Mouse (Mus musculus): Measurements from ENCODE around the gene Clptm1. TPM values are rescaled to one million over a fixed set of nuclear protein-coding genes. Genes with fewer than 3 reads are reported as not detected.

Clptm1 gene
- 10 to 100 TPM; 50.7 to 55.8 TPM for total RNA-seq (2023)

DNA sequence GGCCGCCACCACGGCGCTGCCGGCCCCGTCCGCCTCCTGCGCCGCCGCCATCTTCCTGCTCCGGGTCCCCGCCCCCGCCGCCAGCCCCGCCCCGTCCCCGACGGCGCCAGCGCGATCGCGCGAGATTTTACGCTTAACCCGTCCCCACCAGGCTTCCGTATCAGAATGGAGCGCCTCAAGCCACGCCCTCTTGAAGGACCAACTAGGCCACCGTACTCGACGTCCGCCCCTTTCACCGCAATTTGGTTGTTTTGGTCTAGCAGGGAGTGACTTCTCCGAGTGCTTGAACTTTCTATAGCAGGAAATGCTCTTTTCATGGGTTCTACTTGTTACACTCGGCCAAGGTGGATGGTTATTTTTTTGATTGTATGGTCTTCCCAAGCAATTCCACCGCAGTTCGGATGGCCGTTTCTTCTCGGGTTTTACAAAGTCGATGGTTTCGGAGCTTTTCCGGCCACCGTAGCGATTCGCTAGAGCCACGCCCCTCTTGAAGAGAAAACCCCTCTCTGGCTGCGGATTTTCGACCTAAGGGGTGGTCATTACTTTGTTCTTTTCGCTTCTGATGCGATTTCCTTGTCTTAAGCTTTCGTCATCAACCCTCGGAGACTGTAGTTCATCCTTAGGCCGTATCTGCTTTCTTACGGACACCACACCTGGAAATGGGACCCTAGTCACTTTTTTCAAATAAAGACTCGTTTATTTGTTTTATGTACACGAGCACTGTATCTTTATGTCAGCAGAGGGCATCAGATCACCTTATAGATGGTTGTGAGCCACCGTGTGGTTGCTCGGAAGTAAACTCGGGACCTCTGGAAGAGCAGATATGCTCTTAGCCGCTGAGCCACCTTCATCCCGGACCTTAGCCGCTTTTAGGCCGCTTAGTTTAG, at the start of gene Clptm1:
Clptm1 (minus strand) TSS at position 79 of the 887 bp plus-strand sequence.

DNA sequence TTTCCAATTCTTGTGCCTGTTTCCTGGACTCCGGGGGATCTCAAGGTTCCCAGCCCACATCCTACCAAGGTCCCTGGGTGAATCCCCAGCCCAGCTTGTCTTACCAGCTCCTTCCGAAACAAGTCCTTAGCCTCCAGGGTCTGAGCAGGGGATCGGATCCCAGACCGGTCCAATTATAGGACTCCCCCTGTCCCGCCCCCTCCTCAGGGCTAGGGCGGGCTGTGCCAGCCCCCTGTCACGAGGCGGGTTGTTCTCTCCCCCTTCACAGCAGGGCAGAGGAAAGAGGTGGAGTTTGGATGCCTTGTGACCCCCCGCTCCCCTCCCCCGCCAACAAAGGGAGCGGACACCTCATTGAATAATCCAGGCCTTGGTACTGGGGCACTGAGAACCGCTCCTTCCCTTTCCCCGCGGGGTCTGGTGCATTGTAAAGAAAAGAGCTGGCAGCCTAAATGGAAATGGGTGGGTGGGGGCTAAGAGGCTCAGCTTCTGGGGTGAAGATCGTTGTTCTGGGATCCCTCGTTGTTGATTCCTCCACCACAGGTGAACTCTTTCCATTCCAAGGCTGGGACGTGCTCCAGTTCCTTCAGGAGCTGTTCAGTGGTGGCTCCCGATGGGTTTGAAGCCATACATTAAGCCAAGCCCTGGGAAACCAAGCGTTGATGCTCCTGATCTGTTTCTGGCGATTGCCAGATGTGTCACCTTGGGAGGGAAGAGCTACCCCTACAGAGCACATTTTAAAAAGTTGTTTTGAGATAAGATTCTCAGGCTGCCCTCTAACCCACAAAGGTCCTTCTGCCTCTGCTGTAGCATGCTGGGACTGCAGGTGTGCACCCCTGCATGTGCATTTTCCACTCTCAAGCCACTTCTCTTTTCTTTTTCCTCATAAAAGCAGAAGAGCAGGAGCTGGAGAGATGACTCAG, 34.3 kb upstream of the Clptm1 start, which contains the start of gene Apoe:
Apoe (minus strand) TSS at position 282 of the 920 bp plus-strand sequence.

DNA sequence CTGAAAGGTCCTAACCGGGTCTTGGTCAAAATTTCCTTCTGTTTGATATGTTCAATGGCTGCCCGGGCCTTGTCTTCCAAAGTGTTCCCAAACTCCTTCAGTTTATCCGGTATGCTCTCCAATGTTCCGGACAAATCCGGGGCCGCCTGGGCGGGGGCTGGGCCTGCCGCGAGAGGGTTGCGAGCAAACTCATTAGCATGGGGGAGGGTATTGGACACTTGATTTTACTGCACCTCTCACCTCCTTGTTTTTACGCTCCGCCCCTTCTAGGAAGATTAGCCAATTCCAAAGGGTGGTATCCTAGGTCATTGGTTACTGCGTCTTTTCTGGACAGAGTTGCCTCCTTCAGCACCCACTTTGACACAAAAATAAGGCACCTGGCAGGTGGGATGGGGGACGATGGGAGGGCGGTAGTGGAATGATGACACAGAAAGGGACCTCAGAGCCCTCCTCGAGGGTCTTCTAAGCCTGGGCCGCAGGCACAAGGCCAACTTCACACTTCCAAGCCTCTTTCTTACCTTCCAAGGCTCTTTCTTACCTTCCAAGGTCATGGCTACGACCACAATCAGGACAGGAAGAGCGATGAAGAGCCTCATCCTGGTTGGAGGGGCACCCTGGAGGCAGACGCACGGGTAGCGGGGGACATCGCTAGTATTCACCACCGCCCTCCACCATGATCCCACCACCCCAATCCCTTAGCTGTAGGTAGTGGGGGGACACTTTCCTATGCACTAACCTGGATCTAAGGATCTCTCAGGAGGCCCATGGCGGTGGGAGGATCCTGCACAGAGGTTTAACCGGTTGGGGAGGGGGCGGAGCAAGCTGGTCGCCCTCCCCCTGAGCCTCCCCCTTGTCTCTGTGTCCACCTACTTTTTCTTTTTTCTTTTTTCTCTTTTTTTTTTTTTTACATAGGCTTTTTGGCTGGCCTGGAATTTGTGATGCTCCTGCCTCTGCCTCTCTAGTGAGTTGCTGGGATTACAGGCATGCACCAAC, 27.3 kb upstream of the Clptm1 start, which contains the start of gene Apoc1:
Apoc1 (minus strand) TSS at position 788 of the 993 bp plus-strand sequence.

DNA sequence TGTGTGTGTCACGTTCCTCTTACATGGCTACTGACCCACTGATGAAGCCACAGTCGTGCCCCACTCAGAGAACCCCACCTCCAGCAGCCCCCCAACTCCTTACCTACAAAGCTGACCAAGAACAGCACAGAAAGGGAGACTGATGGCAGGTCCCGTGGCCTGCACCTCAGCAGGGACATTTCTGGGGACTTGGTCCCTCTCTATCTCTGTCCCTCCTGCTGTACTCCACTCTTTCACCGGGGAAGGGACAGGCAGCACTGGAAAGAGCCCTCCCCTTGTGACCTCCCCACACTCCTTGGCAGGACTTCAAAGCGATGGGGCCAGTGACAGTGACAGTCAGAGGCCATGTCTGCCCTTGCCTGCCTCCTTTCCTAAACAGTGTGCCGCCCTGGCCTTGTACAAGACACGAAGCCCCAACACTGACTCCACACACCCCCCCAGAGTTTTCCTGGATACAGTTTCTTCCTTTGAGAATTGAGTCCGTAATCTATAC, 16.4 kb upstream of the Clptm1 start, which contains the start of the genes Gm44805 and Apoc4:
Gm44805 (minus strand) TSS at position 222 of the 493 bp plus-strand sequence.
Apoc4 (minus strand) TSS at position 278 of the 493 bp plus-strand sequence.

DNA sequence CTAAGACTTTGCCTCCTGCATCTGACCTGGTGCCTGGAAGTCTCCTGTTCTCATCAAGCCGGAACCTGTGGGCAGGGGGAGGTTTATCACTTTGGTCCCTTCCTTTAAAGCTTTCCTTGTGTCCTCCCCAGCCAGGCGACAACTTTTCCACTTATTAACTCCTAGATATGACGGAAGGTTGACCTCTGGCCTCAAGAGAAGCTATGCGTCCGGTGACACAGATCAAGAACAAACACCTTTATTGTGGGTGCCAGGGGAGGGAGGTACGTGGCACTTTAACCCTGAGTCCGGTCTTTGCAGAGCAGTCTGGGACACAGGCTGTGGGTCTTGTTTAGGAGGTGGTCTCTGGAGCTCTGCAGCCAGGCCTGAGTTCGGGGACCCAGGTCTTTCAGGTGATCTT, 13.0 kb upstream of the Clptm1 start, which contains the start of gene Apoc2:
Apoc2 (minus strand) TSS at position 70 of the 400 bp plus-strand sequence.

DNA sequence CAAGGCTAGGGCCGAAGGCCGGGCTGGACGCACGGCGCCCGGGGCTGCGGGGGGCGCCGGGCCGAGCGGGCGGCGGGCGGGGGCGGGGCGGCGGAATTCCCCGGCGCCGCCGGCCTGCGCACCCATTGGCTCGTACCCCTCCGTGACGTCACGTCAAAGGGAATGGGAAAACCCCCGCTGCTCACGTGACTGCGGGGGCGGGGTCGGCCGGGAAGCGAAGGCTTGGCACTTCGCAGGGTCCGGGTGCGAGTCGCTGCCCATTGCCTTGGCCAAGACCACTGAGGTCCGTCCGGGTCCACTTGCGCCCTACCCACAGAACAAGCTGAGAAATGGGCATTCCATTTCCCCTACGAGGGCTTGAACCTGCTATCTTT, 35.5 kb downstream of the Clptm1 start, which contains the start of gene Relb:
Relb (minus strand) TSS at position 78 of the 374 bp plus-strand sequence.

DNA sequence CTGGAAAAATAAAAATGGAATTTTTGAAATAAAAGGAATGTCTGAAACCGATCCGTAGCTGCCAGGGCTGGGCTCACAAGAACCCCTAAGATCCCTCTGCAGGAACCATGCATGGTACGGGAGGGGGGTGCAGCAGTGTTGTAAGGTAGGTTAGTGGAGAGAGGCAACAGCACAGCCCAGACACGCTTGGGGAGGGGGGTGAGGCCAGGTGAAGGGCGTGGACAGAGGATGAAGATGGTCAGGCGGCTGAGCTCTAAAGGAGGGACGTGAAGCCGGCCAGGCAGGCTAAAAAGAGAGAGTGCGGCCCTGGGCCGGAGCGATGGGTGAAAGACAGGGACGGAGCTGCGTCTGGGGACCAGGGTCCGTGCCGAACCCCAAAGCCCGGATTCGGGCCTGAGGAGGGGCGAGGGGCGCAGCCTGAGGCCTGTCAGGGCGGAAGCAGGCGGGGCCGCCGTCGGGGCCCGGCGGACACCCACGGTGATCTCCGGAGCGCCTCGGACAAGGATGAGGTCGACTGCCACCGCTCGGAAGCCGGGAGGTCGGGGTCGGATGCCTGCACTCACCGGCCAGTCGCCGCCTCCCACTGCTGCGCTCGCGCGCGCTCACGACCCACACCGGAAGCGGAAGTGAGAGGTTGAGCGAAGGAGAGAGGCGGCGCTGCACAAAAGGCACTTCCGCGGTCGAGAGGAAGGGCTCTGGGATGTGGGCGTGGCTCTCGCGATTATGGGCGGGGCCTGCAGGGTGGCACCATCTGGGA, 60.8 kb downstream of the Clptm1 start, which contains the start of gene Clasrp:
Clasrp (minus strand) TSS at position 638 of the 757 bp plus-strand sequence.

Other genes starting within 250 kb of the Clptm1 start
- 10 to 100 TPM; 28.3 to 31.5 TPM for gene Mark4, start 206.2 kb downstream of the Clptm1 start, total RNA-seq (2023)
- under 1 TPM; 0.38 to 0.42 TPM for gene Exoc3l2, start 201.7 kb downstream of the Clptm1 start, total RNA-seq (2023)
- gene Bloc1s3, start 156.7 kb downstream of the Clptm1 start, total RNA-seq (2023) = 1 to 10 TPM; 9.0 to 9.2 TPM
- 10 to 100 TPM; 23.9 to 24.1 TPM for gene Trappc6a, start 156.6 kb downstream of the Clptm1 start, total RNA-seq (2023)
- not detected for gene Nkpd1, start 147.2 kb downstream of the Clptm1 start, total RNA-seq (2023)
- 10 to 100 TPM; 31.7 to 37.9 TPM for gene Ppp1r37, start 102.0 kb downstream of the Clptm1 start, total RNA-seq (2023)
- gene Zfp296, start 87.7 kb downstream of the Clptm1 start, total RNA-seq (2023) = 1 to 10 TPM; 3.3 to 4.4 TPM
- gene Gemin7, start 87.4 kb downstream of the Clptm1 start, total RNA-seq (2023) = 10 to 100 TPM; 50.6 to 59.9 TPM
- gene Clasrp, start 60.5 kb downstream of the Clptm1 start, total RNA-seq (2023) = 10 to 100 TPM; 46.3 to 53.5 TPM
- gene Relb, start 35.6 kb downstream of the Clptm1 start, total RNA-seq (2023) = 10 to 100 TPM; 17.2 to 17.5 TPM
- gene Apoc2, start 12.9 kb upstream of the Clptm1 start, total RNA-seq (2023) = 10 to 100 TPM; 29.8 to 43.2 TPM
- gene Gm44805, start 16.4 kb upstream of the Clptm1 start, total RNA-seq (2023) = under 1 TPM in 1 of 2 experiments, not detected in 1; 0.91 TPM
- gene Apoc4, start 16.4 kb upstream of the Clptm1 start, total RNA-seq (2023) = not detected
- gene Apoc1, start 27.6 kb upstream of the Clptm1 start, total RNA-seq (2023) = 1 to 10 TPM; 2.0 to 4.6 TPM
- gene Apoe, start 34.2 kb upstream of the Clptm1 start, total RNA-seq (2023) = 10 to 100 TPM; 61.2 to 81.9 TPM
- 10 to 100 TPM; 28.3 to 28.6 TPM for gene Tomm40, start 50.4 kb upstream of the Clptm1 start, total RNA-seq (2023)
- gene Nectin2, start 85.5 kb upstream of the Clptm1 start, total RNA-seq (2023) = under 1 TPM; 0.53 to 0.82 TPM
- gene Bcam, start 106.0 kb upstream of the Clptm1 start, total RNA-seq (2023) = not detected
- gene Cblc, start 131.8 kb upstream of the Clptm1 start, total RNA-seq (2023) = not detected
- 10 to 100 TPM; 27.6 to 32.1 TPM for gene Bcl3, start 157.7 kb upstream of the Clptm1 start, total RNA-seq (2023)
- gene Gm19345, start 187.0 kb upstream of the Clptm1 start, total RNA-seq (2023) = not detected
- gene Ceacam16, start 196.3 kb upstream of the Clptm1 start, total RNA-seq (2023) = 1 to 10 TPM; 1.4 to 2.3 TPM
- gene Ceacam19, start 222.9 kb upstream of the Clptm1 start, total RNA-seq (2023) = under 1 TPM; 0.40 to 0.75 TPM